Mouse (Mus musculus) MN1 (cell line): ENCODE data around the gene Ldlrap1.
"Not testable (repeated sequence)": the region's sequence is repeated elsewhere in the genome, so short reads cannot be mapped to it uniquely, and the experiment has no call there.

Experiments used
- DNase-seq: peaks from one replicate; pipeline ENCODE4 v3.0.0-alpha.2; 2016; ENCODE audit warnings: low spot score

Gene Ldlrap1

GRCm38 (mm10) chr4:134767426-134768225 lies at the start of gene Ldlrap1:
TSS of gene Ldlrap1 (minus strand) at chr4:134768024.
- DNase-seq: peak; percentile 76

GRCm38 (mm10) chr4:134814229-134814571 lies 46.4 kb upstream of the Ldlrap1 start:
- DNase-seq: peak; percentile 35

DNA sequence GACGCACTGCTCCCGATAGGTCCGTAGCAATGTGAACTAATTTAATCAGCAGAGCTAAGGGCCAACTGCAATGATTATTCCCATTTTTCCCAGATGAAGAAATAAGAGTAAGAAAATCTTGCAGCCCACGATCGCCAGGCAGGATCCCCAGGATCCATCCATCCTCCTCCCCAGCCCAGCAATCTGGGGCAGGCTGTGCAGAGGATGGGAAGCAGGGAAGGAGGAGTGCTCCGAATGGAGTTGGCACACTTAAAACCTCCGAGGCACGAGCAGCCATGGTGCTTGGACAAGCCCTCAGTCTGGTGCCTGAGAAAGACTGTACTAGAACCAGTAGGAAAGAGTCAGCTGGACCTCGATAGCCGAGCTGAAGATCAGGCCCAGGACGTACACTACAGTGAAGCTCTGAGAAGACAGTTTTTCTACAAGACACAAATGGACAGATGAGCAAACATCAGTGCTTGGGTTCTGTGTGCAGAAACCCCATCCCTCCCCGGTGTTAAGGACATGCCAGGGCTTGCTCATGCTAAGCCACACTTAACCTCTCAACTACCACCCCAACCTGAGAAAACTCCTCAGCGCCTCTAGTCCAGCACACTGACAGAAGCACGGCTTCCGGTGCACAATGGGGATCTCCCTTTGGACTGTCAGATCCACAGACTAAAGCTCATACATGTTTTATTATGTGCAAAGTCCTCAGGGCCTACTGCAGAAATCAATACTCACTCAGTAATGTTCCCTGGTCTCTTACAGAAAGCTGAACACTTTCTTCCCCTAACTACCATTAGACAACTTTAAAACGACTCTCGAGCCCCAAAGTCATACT lies 45.8 kb upstream of the Ldlrap1 start:
- DNase-seq: no peak

DNA sequence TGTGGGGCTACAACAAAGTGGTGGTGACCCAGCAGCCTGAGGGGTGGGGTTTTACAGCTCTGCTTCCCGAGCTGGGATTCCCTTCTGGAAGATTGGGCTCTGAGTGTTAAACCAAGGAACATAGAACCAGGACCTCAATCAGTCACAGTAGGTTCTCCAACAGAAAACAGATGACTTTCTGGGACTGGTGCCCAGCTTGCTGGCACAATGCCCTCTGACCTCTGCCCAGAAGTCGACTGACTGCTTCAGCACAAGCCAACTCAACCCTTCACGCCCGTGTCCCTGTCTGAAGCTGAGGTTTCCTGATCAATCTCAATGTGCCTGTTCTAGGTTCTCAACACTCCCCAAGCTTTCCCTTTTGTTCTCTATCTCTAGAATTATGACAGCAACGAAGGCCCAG lies 36.9 kb upstream of the Ldlrap1 start:
- peak; percentile 96 for DNase-seq

DNA sequence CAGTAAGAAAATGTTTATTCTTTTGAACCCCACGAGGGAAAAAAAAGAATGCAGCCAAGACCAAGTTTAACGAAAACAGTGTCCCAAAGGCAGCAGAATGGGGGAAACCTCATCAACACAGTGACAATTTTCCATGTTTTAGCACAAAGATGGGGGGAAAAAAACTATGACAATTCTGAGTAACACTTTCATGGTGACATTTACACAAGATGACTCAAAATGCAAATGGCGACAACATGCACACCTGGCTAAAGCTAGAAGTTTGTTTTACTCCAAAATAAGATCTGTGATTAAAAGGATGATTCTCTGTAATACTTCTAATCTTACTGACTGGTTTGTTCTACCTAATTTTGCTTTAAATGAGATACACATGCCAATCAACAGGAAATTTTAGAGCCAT lies 34.9 kb upstream of the Ldlrap1 start:
- DNase-seq: no peak

GRCm38 (mm10) chr4:134802155-134802554 lies 34.3 kb upstream of the Ldlrap1 start:
- no peak for DNase-seq

GRCm38 (mm10) chr4:134800693-134801092 lies 32.9 kb upstream of the Ldlrap1 start:
- no peak for DNase-seq

- DNase-seq: no peak
Observed at GRCm38 (mm10) chr4:134800098-134800497, 32.3 kb upstream of the Ldlrap1 start.

DNA sequence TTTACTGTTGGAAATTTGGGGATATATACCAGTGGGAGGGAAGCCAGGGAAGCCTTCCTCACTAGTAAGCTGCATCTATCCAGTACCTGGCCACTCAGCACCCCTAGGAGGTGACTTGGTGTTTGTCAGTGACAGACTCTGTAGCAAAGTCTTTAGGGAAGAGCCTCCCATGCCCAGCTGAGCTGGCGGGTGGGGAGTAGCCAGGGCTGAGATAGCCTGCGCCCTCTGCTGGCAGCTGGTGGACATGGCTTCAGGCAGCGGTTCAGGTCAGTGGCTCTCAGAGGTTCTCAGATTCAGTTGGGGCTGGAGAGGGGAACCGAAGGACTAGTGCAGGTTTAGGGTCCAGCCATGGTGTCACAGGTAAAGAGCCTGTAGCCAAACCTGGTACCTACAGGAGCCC lies 31.4 kb upstream of the Ldlrap1 start:
- DNase-seq: peak; percentile 75

- DNase-seq: no peak
Observed at GRCm38 (mm10) chr4:134798861-134799260, 31.0 kb upstream of the Ldlrap1 start.

- no peak for DNase-seq
Observed at GRCm38 (mm10) chr4:134797621-134798020, 29.8 kb upstream of the Ldlrap1 start.

- no peak for DNase-seq
Observed at GRCm38 (mm10) chr4:134796581-134797361, 28.9 kb upstream of the Ldlrap1 start.

GRCm38 (mm10) chr4:134795819-134796485 lies 28.1 kb upstream of the Ldlrap1 start:
- no peak for DNase-seq

GRCm38 (mm10) chr4:134794959-134795358 lies 27.1 kb upstream of the Ldlrap1 start:
- not testable (repeated sequence) for DNase-seq

DNA sequence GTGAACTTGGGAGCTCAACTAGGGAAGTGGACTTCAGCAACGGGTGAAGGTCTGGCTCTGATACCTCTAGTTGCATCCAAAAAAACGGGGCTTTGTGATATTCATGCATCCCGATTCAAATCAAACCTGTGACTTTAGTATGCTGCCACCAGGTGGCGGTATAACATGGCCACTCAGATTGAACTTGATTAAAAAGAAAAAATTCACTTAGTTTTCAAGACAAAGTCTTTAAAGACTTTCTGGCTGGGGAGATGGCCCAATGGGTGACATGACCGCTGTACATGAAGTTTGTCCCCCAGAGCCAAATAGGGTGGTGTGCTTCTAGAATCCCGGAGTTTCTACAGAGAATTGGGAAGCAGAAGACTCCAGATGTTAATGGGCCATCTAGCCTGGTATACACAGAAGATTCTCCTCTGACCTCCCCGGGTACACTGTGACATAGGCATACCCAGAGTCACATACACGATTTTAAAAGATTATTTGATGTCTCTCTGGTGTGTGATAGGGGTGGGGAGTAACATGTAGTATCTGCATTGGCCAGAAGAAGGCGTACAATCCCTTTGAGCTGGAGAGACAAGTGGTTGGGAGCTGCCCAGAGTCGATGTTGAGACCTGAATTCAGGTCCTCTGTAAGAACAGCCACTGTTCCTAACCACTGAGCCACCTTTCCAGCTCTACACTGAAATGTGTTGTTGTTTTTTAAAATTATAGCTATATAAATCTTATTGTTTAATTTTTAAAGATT lies 25.6 kb upstream of the Ldlrap1 start:
- peak; percentile 78 for DNase-seq

- DNase-seq: no peak
Observed at GRCm38 (mm10) chr4:134791731-134792130, 23.9 kb upstream of the Ldlrap1 start.

DNA sequence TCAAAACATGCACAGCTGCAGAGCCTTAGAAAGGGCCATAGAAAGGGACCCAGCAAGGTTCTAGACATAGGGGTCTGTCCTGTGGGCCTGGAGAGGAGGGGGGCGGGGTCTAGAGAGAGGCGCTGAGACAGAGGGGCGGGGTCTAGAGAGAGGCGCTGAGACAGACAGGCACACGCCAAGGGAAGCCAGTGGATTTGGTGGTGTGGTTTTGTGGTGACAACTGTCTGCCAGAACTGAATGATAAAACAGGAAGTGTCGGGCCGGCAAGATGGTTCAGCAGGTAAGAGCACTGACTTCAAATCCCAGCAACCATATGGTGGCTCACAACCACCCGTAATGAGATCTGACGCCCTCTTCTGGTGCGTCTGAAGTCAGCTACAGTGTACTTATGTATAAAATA lies 19.1 kb upstream of the Ldlrap1 start:
- DNase-seq: no peak

DNA sequence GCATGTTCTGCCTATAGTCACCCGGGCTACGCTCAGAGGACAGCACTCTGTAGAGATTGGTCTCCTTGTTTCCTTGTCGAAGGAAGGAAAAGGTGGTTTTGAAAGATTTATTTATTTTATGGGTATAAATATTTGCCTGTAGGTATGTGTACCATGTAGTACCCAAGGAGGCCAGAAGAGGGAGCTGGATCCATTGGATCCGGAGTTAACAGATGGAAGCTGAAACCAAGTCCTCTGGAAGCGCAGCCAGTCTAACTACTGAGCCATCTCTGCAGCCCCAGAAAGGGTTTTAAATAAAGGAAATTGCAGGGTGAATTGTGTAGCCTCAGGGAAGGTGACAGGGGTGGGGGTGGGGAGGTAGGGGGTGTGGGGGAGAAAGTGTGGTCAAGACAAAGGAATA lies 16.9 kb upstream of the Ldlrap1 start:
- no peak for DNase-seq

- no peak for DNase-seq
Observed at GRCm38 (mm10) chr4:134779136-134779934, 11.5 kb upstream of the Ldlrap1 start.

GRCm38 (mm10) chr4:134776246-134776645 lies 8.4 kb upstream of the Ldlrap1 start:
- no peak for DNase-seq
